Mouse (Mus musculus) liver, embryonic 14.5 days (tissue): ENCODE results near the gene Slc44a1. TPM values are rescaled to one million over a fixed set of nuclear protein-coding genes. Genes with fewer than 3 reads are reported as not detected.

ENCODE experiments used
- ATAC-seq: fragments of 200-750 bp; cut with Nextera tagmentation; 2 replicates; pipeline ENCODE4 v1.8.0; 2017; ENCODE audit warnings: moderate number of reproducible peaks, mild to moderate bottlenecking, moderate library complexity; ENCODE audit not compliant: insufficient read depth
- DNase-seq, 3 experiments: peaks; one replicate each; pipeline ENCODE4 v3.0.0-alpha.2; 2012 to 2013; ENCODE audit warnings: low read depth in 3 of 3, low spot score in 3 of 3
- H3K27ac ChIP-seq: fragments of 300-500 bp; sonication (generic); 2 replicates; pipeline ENCODE4 v1.5.1; 2014; ENCODE audit warnings: moderate library complexity, mild to moderate bottlenecking, control low read depth, inconsistent platforms
- H3K27me3 ChIP-seq: fragments of 300-500 bp; sonication (generic); 2 replicates; pipeline ENCODE4 v1.6.1; 2014; ENCODE audit warnings: mild to moderate bottlenecking, low read length, moderate library complexity; ENCODE audit not compliant: control insufficient read depth, insufficient read depth
- H3K36me3 ChIP-seq: fragments of 300-500 bp; sonication (generic); replicated peaks from 2 replicates; pipeline ENCODE4 v1.6.1; 2014; ENCODE audit warnings: low read depth; ENCODE audit not compliant: control insufficient read depth, insufficient read depth
- H3K4me1 ChIP-seq, 2 experiments: fragments of 200-500 bp in 1 of 2; fragments of 300-500 bp in 1 of 2; sonication (generic) in 1 of 2; replicated peaks; 2 replicates each; pipeline ENCODE4 v1.6.1; 2012 to 2014; ENCODE audit warnings: antibody characterized with exemption in 1 of 2, inconsistent platforms in 1 of 2, low read length in 1 of 2; ENCODE audit not compliant: control insufficient read depth in 2 of 2, insufficient read depth in 2 of 2
- H3K4me2 ChIP-seq: fragments of 300-500 bp; sonication (generic); 2 replicates; pipeline ENCODE4 v1.6.1; 2014; ENCODE audit warnings: low read depth, mild to moderate bottlenecking, control low read depth, moderate library complexity
- H3K4me3 ChIP-seq, 2 experiments: fragments of 200-500 bp in 1 of 2; fragments of 300-500 bp in 1 of 2; sonication (generic) in 1 of 2; 2 replicates each; pipeline ENCODE4 v1.5.1; 2012 to 2014; ENCODE audit warnings: low read depth in 2 of 2, low read length in 2 of 2, mild to moderate bottlenecking in 2 of 2, control low read depth in 1 of 2, inconsistent platforms in 1 of 2, moderate library complexity in 1 of 2; ENCODE audit not compliant: insufficient read depth in 1 of 2
- H3K9ac ChIP-seq: fragments of 300-500 bp; sonication (generic); replicated peaks from 2 replicates; pipeline ENCODE4 v1.6.1; 2014; ENCODE audit warnings: mild to moderate bottlenecking, control low read depth, moderate library complexity
- H3K9me3 ChIP-seq: fragments of 300-500 bp; sonication (generic); 2 replicates; pipeline ENCODE4 v1.6.1; 2016; ENCODE audit warnings: low read length, mixed read lengths; ENCODE audit not compliant: control insufficient read depth
- CTCF ChIP-seq: IDR thresholded peaks from 2 replicates; pipeline ENCODE4 v1.5.1; 2016; ENCODE audit warnings: antibody characterized with exemption, low read depth, control low read depth
- EP300 ChIP-seq: IDR thresholded peaks from 2 replicates; pipeline ENCODE4 v1.6.1; 2016; ENCODE audit warnings: antibody characterized with exemption, low read depth
- WGBS: fragments of 180-500 bp; shearing (Covaris S2); extraction: QIAGEN DNeasy Blood & Tissue Kit; methylation state at CpG from one replicate; pipeline ENCODE4 v1.1.7; 2014; ENCODE audit not compliant: insufficient replicate concordance; 5-methylcytosine and 5-hydroxymethylcytosine counted together
- polyA plus RNA-seq, 2 experiments: library from polyadenylated mRNA; depleted of rRNA in 1 of 2; stranded (reverse) in 1 of 2; unstranded in 1 of 2; fragments of >200 nt; fragmentation: Nextera tagmentation in 1 of 2; extraction: Ambion mirVana in 1 of 2; gene quantifications; 2 replicates each; pipeline versions ENCODE4 v1.2.1 to v1.2.3; 2012 to 2014

Slc44a1 gene
- polyA plus RNA-seq, 2 experiments = 7.7 to 12.6 TPM

GRCm38 (mm10) chr4:53567065-53567464, 126.9 kb downstream of the Slc44a1 start:
- H3K9me3 ChIP-seq = no peaks in the 10 kb centered on the region
- no peaks in the 10 kb centered on the region for H3K4me1 ChIP-seq
- no peak overlapping the region for H3K4me3 ChIP-seq
- H3K27ac ChIP-seq = no peak overlapping the region
- H3K36me3 ChIP-seq = no peaks in the 10 kb centered on the region
- no peak overlapping the region for H3K4me2 ChIP-seq
- WGBS = 57% methylated on average over 1 of the region's 1 CpGs
- H3K9ac ChIP-seq = no peak overlapping the region
- DNase-seq (no peak), ATAC-seq (no peak)
- no peak for TF ChIP-seq EP300
- no peak for TF ChIP-seq CTCF
- H3K27me3 ChIP-seq = no peaks in the 10 kb centered on the region

GRCm38 (mm10) chr4:53575558-53575957, 135.3 kb downstream of the Slc44a1 start:
- H3K9ac ChIP-seq = no peak overlapping the region
- no peak overlapping the region for H3K4me3 ChIP-seq
- H3K27me3 ChIP-seq = no peaks in the 10 kb centered on the region
- H3K4me1 ChIP-seq = no peaks in the 10 kb centered on the region
- H3K27ac ChIP-seq = no peak overlapping the region
- ATAC-seq (no peak), DNase-seq (no peak)
- no peaks in the 10 kb centered on the region for H3K36me3 ChIP-seq
- H3K4me2 ChIP-seq = no peak overlapping the region
- TF ChIP-seq CTCF = no peak
- TF ChIP-seq EP300 = no peak
- WGBS = 64% methylated on average over 2 of the region's 2 CpGs
- no peaks in the 10 kb centered on the region for H3K9me3 ChIP-seq

DNA sequence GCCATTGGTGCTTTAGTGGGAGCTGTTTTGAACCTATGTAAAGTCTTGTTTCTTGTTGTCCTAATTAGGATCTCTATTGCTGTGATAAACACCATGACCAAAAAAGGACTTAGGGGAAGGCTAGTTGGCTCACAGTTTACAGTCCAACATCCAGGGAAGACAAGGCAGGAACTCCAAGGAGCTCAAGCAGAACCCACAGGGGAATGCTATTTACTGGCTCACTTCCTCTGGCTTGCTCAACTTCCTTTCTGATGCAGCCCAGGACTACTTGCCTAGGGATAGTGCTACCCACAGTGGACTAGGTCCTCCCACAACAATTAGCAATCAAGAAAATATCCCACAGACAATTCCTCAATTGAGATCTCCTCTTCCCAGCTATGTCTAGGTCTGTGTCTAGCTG, 147.5 kb downstream of the Slc44a1 start:
- Histone ChIP-seq H3K4me2 (no peak overlapping the region), H3K27ac (no peak overlapping the region), H3K9ac (no peak overlapping the region), H3K9me3 (no peaks in the 10 kb centered on the region), H3K27me3 (no peaks in the 10 kb centered on the region), H3K36me3 (no peaks in the 10 kb centered on the region), H3K4me3 (no peak overlapping the region), H3K4me1 (peaks cover 0 to 4% of the 10 kb centered on the region in 2 experiments; a peak in 1 of 4 replicates)
- ATAC-seq (no peak), DNase-seq (no peak)
- no peak for TF ChIP-seq EP300
- no peak for TF ChIP-seq CTCF

DNA sequence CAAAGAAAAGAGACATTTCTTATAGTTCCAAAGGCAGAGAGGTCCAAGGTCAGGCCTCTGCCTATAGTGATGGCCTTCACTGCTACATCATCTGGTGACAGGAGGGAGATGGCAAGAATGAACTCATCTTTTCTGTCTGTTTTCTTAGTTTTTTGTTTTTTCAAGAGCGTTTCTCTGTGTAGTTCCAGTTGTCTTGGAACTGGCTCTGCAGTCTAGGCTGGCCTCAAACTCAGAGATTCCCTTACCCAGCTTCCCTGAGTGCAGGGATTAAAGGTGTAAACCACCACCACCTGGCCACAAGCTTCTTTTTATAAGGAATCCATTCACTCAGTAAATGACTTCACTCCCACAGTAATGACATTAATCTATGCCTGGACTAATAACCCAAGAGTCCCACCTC, 148.7 kb downstream of the Slc44a1 start:
- TF ChIP-seq EP300 (no peak), CTCF (no peak)
- H3K27me3 ChIP-seq = no peaks in the 10 kb centered on the region
- no peak for ATAC-seq
- no peak overlapping the region for H3K4me2 ChIP-seq
- H3K4me3 ChIP-seq = no peak overlapping the region
- no peak for DNase-seq
- 46% methylated on average over 1 of the region's 1 CpGs for WGBS
- H3K36me3 ChIP-seq = no peaks in the 10 kb centered on the region
- peaks cover 0 to 5% of the 10 kb centered on the region in 2 experiments; a peak in 1 of 4 replicates for H3K4me1 ChIP-seq
- no peak overlapping the region for H3K27ac ChIP-seq
- H3K9ac ChIP-seq = no peak overlapping the region
- H3K9me3 ChIP-seq = no peaks in the 10 kb centered on the region

- no peak for DNase-seq
- no peak overlapping the region for H3K27ac ChIP-seq
- H3K4me3 ChIP-seq = no peak overlapping the region
- 61% methylated on average over 4 of the region's 4 CpGs for WGBS
- H3K4me2 ChIP-seq = no peak overlapping the region
- no peak overlapping the region for H3K9ac ChIP-seq
- peaks cover 0 to 5% of the 10 kb centered on the region in 2 experiments; a peak in 1 of 4 replicates for H3K4me1 ChIP-seq
- no peaks in the 10 kb centered on the region for H3K36me3 ChIP-seq
- H3K27me3 ChIP-seq = no peaks in the 10 kb centered on the region
- TF ChIP-seq CTCF (no peak), EP300 (no peak)
- ATAC-seq = no peak
- no peaks in the 10 kb centered on the region for H3K9me3 ChIP-seq
Measured at GRCm38 (mm10) chr4:53589466-53589865, 149.3 kb downstream of the Slc44a1 start.
